ENCODE assay signal across 27 mouse cellular contexts in the genomic region with DNA sequence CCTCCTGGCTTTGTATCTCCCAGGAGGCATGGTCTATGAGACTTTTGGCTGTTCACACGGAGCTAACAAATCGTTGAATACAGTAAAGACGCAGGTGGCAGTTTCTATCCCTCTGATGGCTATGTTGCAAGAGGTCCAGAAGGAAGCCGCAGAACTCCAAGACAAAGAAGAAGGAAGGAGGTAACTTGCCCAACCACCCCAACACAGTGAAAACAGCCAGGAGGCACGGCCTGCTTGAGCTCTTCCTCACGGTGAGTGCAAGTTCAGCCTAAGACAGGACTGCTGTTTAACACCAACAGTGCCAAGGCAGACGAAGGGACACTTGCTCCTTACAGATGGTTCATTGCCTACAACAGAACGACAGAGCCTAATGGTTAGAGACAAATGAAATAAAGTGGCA.
"Had no signal": no experiment of that assay in that cellular context is flagged by ENCODE, and none has a peak within 500 bp of the region (broad histone marks: within the 10 kb centered on the region; RNA-seq: fewer than 3 reads in every experiment).

No protein-coding gene starts in this region.

- ATAC-seq: forebrain, postnatal 0 days had no signal

- H3K36me3 ChIP-seq: embryonic facial prominence, embryonic 10.5 days; embryonic facial prominence, embryonic 12.5 days; embryonic facial prominence, embryonic 13.5 days; embryonic facial prominence, embryonic 15.5 days; forebrain, embryonic 10.5 days; forebrain, embryonic 12.5 days; forebrain, embryonic 15.5 days had no signal

- H3K27me3 ChIP-seq: embryonic facial prominence, embryonic 15.5 days; forebrain, embryonic 12.5 days; forebrain, embryonic 13.5 days had no signal

- H3K27ac ChIP-seq: embryonic facial prominence, embryonic 10.5 days; embryonic facial prominence, embryonic 12.5 days; embryonic facial prominence, embryonic 13.5 days; embryonic facial prominence, embryonic 15.5 days; forebrain, embryonic 10.5 days; forebrain, embryonic 12.5 days; forebrain, embryonic 13.5 days; forebrain, embryonic 15.5 days; gastrocnemius, adult 2 months; heart, adult 2 months had no signal

- H3K4me2 ChIP-seq: embryonic facial prominence, embryonic 12.5 days; embryonic facial prominence, embryonic 13.5 days; embryonic facial prominence, embryonic 15.5 days; forebrain, embryonic 12.5 days; forebrain, embryonic 13.5 days; forebrain, embryonic 15.5 days had no signal

- H3K4me3 ChIP-seq: embryonic facial prominence, embryonic 10.5 days; embryonic facial prominence, embryonic 12.5 days; embryonic facial prominence, embryonic 13.5 days; embryonic facial prominence, embryonic 15.5 days; erythroblast, embryonic 14.5 days; forebrain, embryonic 10.5 days; forebrain, embryonic 12.5 days; forebrain, embryonic 13.5 days; forebrain, embryonic 15.5 days; gastrocnemius, adult 2 months; heart, adult 2 months had no signal

- H3K9ac ChIP-seq: embryonic facial prominence, embryonic 12.5 days; embryonic facial prominence, embryonic 13.5 days; embryonic facial prominence, embryonic 15.5 days; forebrain, embryonic 12.5 days; forebrain, embryonic 13.5 days; forebrain, embryonic 15.5 days; forebrain, postnatal 0 days had no signal

- H3K9me3 ChIP-seq: embryonic facial prominence, embryonic 10.5 days; embryonic facial prominence, embryonic 12.5 days; embryonic facial prominence, embryonic 13.5 days; embryonic facial prominence, embryonic 15.5 days; forebrain, embryonic 10.5 days; forebrain, embryonic 12.5 days; forebrain, embryonic 13.5 days; forebrain, embryonic 15.5 days had no signal

- DNase-seq: cerebellum, adult 18-20 months; cerebellum, adult 2 months; cerebellum, adult 8-10 months; cerebellum, adult 9-10 months; cerebellum, adult 9-11 months; cerebellum, postnatal 10 days; cerebellum, postnatal 14 days; cerebellum, postnatal 25 days; cerebellum, postnatal 36 days; forebrain, postnatal 0 days; gastrocnemius, adult 2 months; gastrocnemius, postnatal 10 days; gastrocnemius, postnatal 14 days; gastrocnemius, postnatal 25 days; gastrocnemius, postnatal 36 days; heart, adult 11 months; heart, adult 18-20 months; heart, adult 2 months had no signal
